Mouse (Mus musculus): Measurements from ENCODE around the gene Aip. TPM values are rescaled to one million over a fixed set of nuclear protein-coding genes. Genes with fewer than 3 reads are reported as not detected.

Aip gene
- polyA plus RNA-seq, 1 experiment from 2014 or later = 84.3 TPM

DNA sequence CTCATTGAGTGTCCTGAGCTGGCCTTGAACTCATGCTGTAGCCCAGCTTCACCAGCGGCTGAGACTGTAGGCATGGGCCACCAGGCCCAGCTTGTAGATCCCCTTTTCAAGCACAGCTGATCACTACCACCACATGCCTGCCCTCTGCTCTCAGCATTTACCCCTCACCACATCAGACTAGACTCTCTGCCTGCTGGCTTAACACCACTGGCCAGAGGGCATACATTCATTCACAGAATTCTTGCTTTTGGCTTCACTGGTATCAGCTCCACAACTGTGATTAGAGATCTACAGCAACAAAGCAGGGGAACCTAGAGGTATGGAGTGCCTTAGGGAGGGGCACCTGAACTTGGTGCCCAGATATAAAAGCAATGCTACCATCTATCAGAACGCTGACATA, 5.2 kb downstream of the Aip start:
- Histone ChIP-seq H3K27me3 (replicated peaks) (no peaks in the 10 kb centered on the region), H3K4me3 (peak overlapping the region; percentile 61), H3K4me1 (peaks cover 18% of the 10 kb centered on the region), H3K36me3 (peaks cover 34% of the 10 kb centered on the region), H3K27ac (replicated peaks) (no peak overlapping the region), H3K9me3 (no peaks in the 10 kb centered on the region), H3K9ac (no peak overlapping the region), H3K4me2 (peak overlapping the region; percentile 70)
- 88% methylated on average over 2 of the region's 2 CpGs for WGBS
- ATAC-seq (ENCODE audit: extremely low read depth, insufficient number of reproducible peaks, low FRiP score, low TSS enrichment) = no peak

DNA sequence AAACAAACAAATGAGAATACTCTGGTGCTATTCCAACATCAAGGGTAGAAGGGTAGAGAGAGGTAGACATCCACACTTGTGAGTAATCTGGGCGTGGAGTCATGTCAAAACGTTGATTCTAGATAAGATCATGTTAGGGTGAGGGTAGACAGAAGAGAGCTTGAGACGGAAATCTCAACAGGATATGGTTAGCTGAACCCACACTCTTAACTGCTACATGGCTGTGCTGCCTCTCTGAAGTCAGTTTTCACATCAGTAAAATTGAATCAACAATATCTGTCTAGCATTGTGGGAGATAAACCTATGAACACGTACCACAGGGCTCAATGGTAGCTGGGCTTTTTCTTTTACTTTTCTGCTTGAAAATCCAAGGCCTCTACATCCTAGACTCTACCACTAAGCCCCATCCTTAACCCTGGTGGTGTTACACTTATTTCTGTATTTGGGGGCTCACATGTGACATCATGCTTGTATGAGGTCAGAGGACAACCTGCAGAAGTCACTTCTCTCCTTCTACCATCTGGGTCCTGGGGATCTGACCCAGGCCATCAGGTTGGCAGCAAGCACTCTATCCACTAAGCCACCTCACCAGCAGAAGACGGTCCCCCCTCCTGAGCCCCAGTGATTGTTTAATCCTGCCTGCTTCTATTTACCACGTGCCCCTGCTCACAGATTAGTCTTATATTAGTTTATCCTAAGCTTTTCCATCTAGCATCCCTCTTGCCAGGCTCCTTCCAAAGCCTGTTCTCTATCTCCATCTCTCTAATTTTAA, 5.8 kb downstream of the Aip start:
- Histone ChIP-seq H3K9me3 (no peaks in the 10 kb centered on the region), H3K36me3 (peaks cover 40% of the 10 kb centered on the region), H3K27me3 (replicated peaks) (no peaks in the 10 kb centered on the region), H3K4me1 (peaks cover 14% of the 10 kb centered on the region), H3K4me2 (peak overlapping the region; percentile 70), H3K27ac (replicated peaks) (no peak overlapping the region), H3K9ac (no peak overlapping the region), H3K4me3 (0 out of 2 replicates have a peak overlapping the region, but pooled peaks have one; percentile 61)
- 80% methylated on average over 6 of the region's 6 CpGs for WGBS
- ATAC-seq (ENCODE audit: extremely low read depth, insufficient number of reproducible peaks, low FRiP score, low TSS enrichment) = no peak

GRCm38 (mm10) chr19:4118350-4118749, 7.3 kb downstream of the Aip start:
- 88% methylated on average over 2 of the region's 2 CpGs for WGBS
- no peak overlapping the region for H3K4me2 ChIP-seq
- H3K4me3 ChIP-seq = no peak overlapping the region
- H3K27me3 ChIP-seq (replicated peaks) = no peaks in the 10 kb centered on the region
- ATAC-seq (ENCODE audit: extremely low read depth, insufficient number of reproducible peaks, low FRiP score, low TSS enrichment) = no peak
- H3K4me1 ChIP-seq = peaks cover 25% of the 10 kb centered on the region
- no peak overlapping the region for H3K27ac ChIP-seq (replicated peaks)
- H3K9me3 ChIP-seq = no peaks in the 10 kb centered on the region
- H3K9ac ChIP-seq = no peak overlapping the region
- H3K36me3 ChIP-seq = peaks cover 55% of the 10 kb centered on the region

GRCm38 (mm10) chr19:4117006-4117405, 8.7 kb downstream of the Aip start:
- no peaks in the 10 kb centered on the region for H3K9me3 ChIP-seq
- peaks cover 31% of the 10 kb centered on the region for H3K4me1 ChIP-seq
- no peak for ATAC-seq (ENCODE audit: extremely low read depth, insufficient number of reproducible peaks, low FRiP score, low TSS enrichment)
- 95% methylated on average over 7 of the region's 7 CpGs for WGBS
- H3K27me3 ChIP-seq (replicated peaks) = no peaks in the 10 kb centered on the region
- H3K27ac ChIP-seq (replicated peaks) = no peak overlapping the region
- no peak overlapping the region for H3K4me3 ChIP-seq
- H3K4me2 ChIP-seq = no peak overlapping the region
- H3K9ac ChIP-seq = no peak overlapping the region
- H3K36me3 ChIP-seq = peaks cover 68% of the 10 kb centered on the region

GRCm38 (mm10) chr19:4115816-4116215, 9.8 kb downstream of the Aip start:
- Histone ChIP-seq H3K36me3 (peaks cover 80% of the 10 kb centered on the region), H3K27ac (replicated peaks) (no peak overlapping the region), H3K27me3 (replicated peaks) (no peaks in the 10 kb centered on the region), H3K4me2 (no peak overlapping the region), H3K4me3 (no peak overlapping the region), H3K9ac (no peak overlapping the region), H3K4me1 (peaks cover 25% of the 10 kb centered on the region), H3K9me3 (no peaks in the 10 kb centered on the region)
- WGBS = 76% methylated on average over 11 of the region's 11 CpGs
- no peak for ATAC-seq (ENCODE audit: extremely low read depth, insufficient number of reproducible peaks, low FRiP score, low TSS enrichment)

- Histone ChIP-seq H3K4me3 (no peak overlapping the region), H3K4me2 (no peak overlapping the region), H3K27ac (replicated peaks) (no peak overlapping the region), H3K36me3 (peaks cover 81% of the 10 kb centered on the region), H3K9ac (no peak overlapping the region), H3K27me3 (replicated peaks) (no peaks in the 10 kb centered on the region), H3K4me1 (peaks cover 18% of the 10 kb centered on the region), H3K9me3 (no peaks in the 10 kb centered on the region)
- ATAC-seq (ENCODE audit: extremely low read depth, insufficient number of reproducible peaks, low FRiP score, low TSS enrichment) = no peak
- WGBS = 86% methylated on average over 10 of the region's 10 CpGs
Measured at GRCm38 (mm10) chr19:4115144-4115543, 10.5 kb downstream of the Aip start.

GRCm38 (mm10) chr19:4114551-4114950, 11.1 kb downstream of the Aip start:
- Histone ChIP-seq H3K36me3 (peaks cover 81% of the 10 kb centered on the region), H3K4me2 (no peak overlapping the region), H3K4me3 (no peak overlapping the region), H3K27me3 (replicated peaks) (no peaks in the 10 kb centered on the region), H3K9ac (no peak overlapping the region), H3K4me1 (peaks cover 18% of the 10 kb centered on the region), H3K27ac (replicated peaks) (no peak overlapping the region), H3K9me3 (no peaks in the 10 kb centered on the region)
- WGBS = 86% methylated on average over 10 of the region's 10 CpGs
- no peak for ATAC-seq (ENCODE audit: extremely low read depth, insufficient number of reproducible peaks, low FRiP score, low TSS enrichment)

GRCm38 (mm10) chr19:4113806-4114230, 11.8 kb downstream of the Aip start:
- Histone ChIP-seq H3K9me3 (no peaks in the 10 kb centered on the region), H3K36me3 (peaks cover 82% of the 10 kb centered on the region), H3K4me2 (no peak overlapping the region), H3K4me3 (no peak overlapping the region), H3K4me1 (peaks cover 18% of the 10 kb centered on the region), H3K9ac (0 out of 2 replicates have a peak overlapping the region, but pooled peaks have one; percentile 3), H3K27ac (replicated peaks) (peak overlapping the region; percentile 55; the same call in 1 of the 2 replicates), H3K27me3 (replicated peaks) (no peaks in the 10 kb centered on the region)
- 47% methylated on average over 5 of the region's 5 CpGs for WGBS
- ATAC-seq (ENCODE audit: extremely low read depth, insufficient number of reproducible peaks, low FRiP score, low TSS enrichment) = 0 out of 2 replicates have a peak, but pooled peaks have one; percentile 51

GRCm38 (mm10) chr19:4113186-4113805, 12.4 kb downstream of the Aip start:
- H3K27me3 ChIP-seq (replicated peaks) = no peaks in the 10 kb centered on the region
- H3K9ac ChIP-seq = 0 out of 2 replicates have a peak overlapping the region, but pooled peaks have one; percentile 14
- peaks cover 18% of the 10 kb centered on the region for H3K4me1 ChIP-seq
- H3K4me2 ChIP-seq = no peak overlapping the region
- 56% methylated on average over 13 of the region's 13 CpGs for WGBS
- ATAC-seq (ENCODE audit: extremely low read depth, insufficient number of reproducible peaks, low FRiP score, low TSS enrichment) = no peak
- no peaks in the 10 kb centered on the region for H3K9me3 ChIP-seq
- peaks cover 78% of the 10 kb centered on the region for H3K36me3 ChIP-seq
- H3K27ac ChIP-seq (replicated peaks) = peak overlapping the region; percentile 55
- H3K4me3 ChIP-seq = no peak overlapping the region

GRCm38 (mm10) chr19:4112063-4112960, 13.3 kb downstream of the Aip start:
- no peak overlapping the region for H3K27ac ChIP-seq (replicated peaks)
- H3K4me2 ChIP-seq = no peak overlapping the region
- 88% methylated on average over 26 of the region's 26 CpGs for WGBS
- H3K9ac ChIP-seq = no peak overlapping the region
- no peaks in the 10 kb centered on the region for H3K9me3 ChIP-seq
- H3K27me3 ChIP-seq (replicated peaks) = no peaks in the 10 kb centered on the region
- peaks cover 18% of the 10 kb centered on the region for H3K4me1 ChIP-seq
- no peak overlapping the region for H3K4me3 ChIP-seq
- H3K36me3 ChIP-seq = peaks cover 74% of the 10 kb centered on the region
- ATAC-seq (ENCODE audit: extremely low read depth, insufficient number of reproducible peaks, low FRiP score, low TSS enrichment) = no peak

GRCm38 (mm10) chr19:4108535-4108934, 17.1 kb downstream of the Aip start:
- H3K4me2 ChIP-seq = no peak overlapping the region
- H3K4me1 ChIP-seq = peaks cover 8% of the 10 kb centered on the region
- no peak overlapping the region for H3K4me3 ChIP-seq
- H3K9ac ChIP-seq = no peak overlapping the region
- ATAC-seq (ENCODE audit: extremely low read depth, insufficient number of reproducible peaks, low FRiP score, low TSS enrichment) = no peak
- H3K9me3 ChIP-seq = no peaks in the 10 kb centered on the region
- WGBS = 85% methylated on average over 9 of the region's 9 CpGs
- H3K27ac ChIP-seq (replicated peaks) = no peak overlapping the region
- 0 out of 2 replicates have a peak, but pooled peaks cover 3% of the 10 kb centered on the region for H3K27me3 ChIP-seq (replicated peaks)
- peaks cover 65% of the 10 kb centered on the region for H3K36me3 ChIP-seq

Data from heart, embryonic 13.5 days (tissue).